Mouse (Mus musculus) liver, adult 2 months (tissue): Measurements from ENCODE around the gene Myo18a. TPM values are rescaled to one million over a fixed set of nuclear protein-coding genes. Genes with fewer than 3 reads are reported as not detected.

Experiments used
- DNase-seq: peaks from one replicate; pipeline ENCODE4 v3.0.0-alpha.2; 2011; ENCODE audit warnings: low read depth, low spot score; ENCODE audit errors: extremely low read depth
- H3K27ac ChIP-seq: fragments of 200-500 bp; replicated peaks from 2 replicates; pipeline ENCODE4 v1.5.1; 2012; ENCODE audit warnings: low read depth, mild to moderate bottlenecking, control low read depth, inconsistent platforms, low read length; ENCODE audit not compliant: insufficient read depth
- H3K27me3 ChIP-seq: fragments of 200-500 bp; 2 replicates; pipeline ENCODE4 v1.6.1; 2012; ENCODE audit warnings: mild to moderate bottlenecking, moderate library complexity, low read length, inconsistent platforms; ENCODE audit not compliant: control insufficient read depth, insufficient read depth
- H3K36me3 ChIP-seq: fragments of 200-500 bp; 2 replicates; pipeline ENCODE4 v1.6.1; 2012; ENCODE audit warnings: low read length, inconsistent platforms; ENCODE audit not compliant: control insufficient read depth, insufficient read depth
- H3K4me1 ChIP-seq: fragments of 200-500 bp; 2 replicates; pipeline ENCODE4 v1.6.1; 2011; ENCODE audit warnings: low read length; ENCODE audit not compliant: control insufficient read depth, insufficient read depth
- H3K4me3 ChIP-seq: fragments of 200-500 bp; 2 replicates; pipeline ENCODE4 v1.5.1; 2011; ENCODE audit warnings: low read depth, mild to moderate bottlenecking, control low read depth, low read length, moderate library complexity; ENCODE audit not compliant: insufficient read depth
- H3K79me2 ChIP-seq: fragments of 200-500 bp; 2 replicates; pipeline ENCODE4 v1.6.1; 2012; ENCODE audit warnings: inconsistent platforms, mild to moderate bottlenecking, low read length, moderate library complexity; ENCODE audit not compliant: control insufficient read depth, insufficient read depth
- H3K9ac ChIP-seq: fragments of 200-500 bp; 2 replicates; pipeline ENCODE4 v1.6.1; 2012; ENCODE audit warnings: low read depth, mild to moderate bottlenecking, control low read depth, inconsistent platforms, low read length
- CTCF ChIP-seq: fragments of 200-500 bp; IDR thresholded peaks from 2 replicates; pipeline ENCODE4 v1.5.1; 2011; ENCODE audit warnings: low read depth, low read length, control low read depth
- POLR2A ChIP-seq: fragments of 200-500 bp; IDR thresholded peaks from 2 replicates; pipeline ENCODE4 v1.6.1; 2011; ENCODE audit warnings: low read length, control low read depth; ENCODE audit not compliant: insufficient read depth; ENCODE audit errors: extremely low read depth
- WGBS: fragments of 180-500 bp; shearing (Covaris S2); methylation state at CpG from one replicate; pipeline ENCODE4 v1.1.7; 2018; 5-methylcytosine and 5-hydroxymethylcytosine counted together
- polyA plus RNA-seq: library from polyadenylated mRNA; depleted of rRNA; stranded (reverse); fragments of >200 nt; gene quantifications from 2 replicates; pipeline ENCODE4 v1.2.3, GENCODE M21; 2012
- total RNA-seq: library from RNA; depleted of rRNA; stranded (reverse); fragments of >200 nt; gene quantifications from 2 replicates; pipeline ENCODE4 v1.2.3, GENCODE M21; 2014

Gene Myo18a
- total and polyA plus RNA-seq, 2 experiments = 28.6 to 42.0 TPM

DNA sequence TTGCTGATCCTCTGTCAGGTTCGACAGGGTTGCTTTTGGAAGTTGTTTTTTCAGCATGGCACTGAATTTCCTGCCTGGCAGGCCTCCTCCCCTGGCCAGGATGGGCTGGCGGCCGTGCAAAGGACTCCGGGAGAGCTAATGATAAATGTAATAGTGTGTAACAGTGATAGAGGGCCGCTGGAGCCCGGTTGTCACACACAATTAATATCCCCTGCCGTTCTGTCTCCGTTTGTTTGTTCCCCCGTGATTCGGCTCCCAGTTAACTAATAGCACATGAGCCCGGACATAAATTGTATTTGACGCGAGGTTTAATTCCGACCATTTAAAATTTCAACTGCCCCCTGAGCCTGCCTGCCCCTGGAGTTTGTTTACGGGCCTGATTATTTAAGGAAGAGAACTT, 92.3 kb downstream of the Myo18a start:
- Histone ChIP-seq H3K9ac (no peak overlapping the region), H3K36me3 (peaks cover 34% of the 10 kb centered on the region), H3K4me3 (no peak overlapping the region), H3K27ac (no peak overlapping the region), H3K4me1 (no peaks in the 10 kb centered on the region), H3K27me3 (no peaks in the 10 kb centered on the region), H3K79me2 (no peaks in the 10 kb centered on the region)
- DNase-seq = no peak
- WGBS = 83% methylated on average over 15 of the region's 15 CpGs
- TF ChIP-seq POLR2A (no peak), CTCF (no peak)

DNA sequence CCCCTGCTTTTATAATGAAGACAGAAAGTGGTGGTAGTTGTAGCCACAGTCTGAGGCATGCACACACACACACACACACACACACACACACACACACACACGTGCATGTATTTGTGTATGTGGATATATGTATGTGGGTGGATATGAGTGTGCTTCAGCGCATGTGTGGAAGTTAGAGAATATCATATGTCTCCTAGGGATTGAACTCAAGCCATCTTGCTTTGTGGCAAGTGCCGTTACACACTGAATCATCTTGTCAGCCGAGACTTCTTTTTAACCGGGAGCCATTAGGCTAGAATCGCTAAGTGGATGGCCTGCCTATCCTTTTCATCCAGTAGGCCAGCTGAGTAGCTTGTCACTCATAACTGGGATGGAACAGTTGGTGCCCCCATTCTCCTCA, 94.0 kb downstream of the Myo18a start:
- TF ChIP-seq CTCF (no peak), POLR2A (no peak)
- no peaks in the 10 kb centered on the region for H3K79me2 ChIP-seq
- WGBS = 100% methylated on average over 6 of the region's 6 CpGs

DNA sequence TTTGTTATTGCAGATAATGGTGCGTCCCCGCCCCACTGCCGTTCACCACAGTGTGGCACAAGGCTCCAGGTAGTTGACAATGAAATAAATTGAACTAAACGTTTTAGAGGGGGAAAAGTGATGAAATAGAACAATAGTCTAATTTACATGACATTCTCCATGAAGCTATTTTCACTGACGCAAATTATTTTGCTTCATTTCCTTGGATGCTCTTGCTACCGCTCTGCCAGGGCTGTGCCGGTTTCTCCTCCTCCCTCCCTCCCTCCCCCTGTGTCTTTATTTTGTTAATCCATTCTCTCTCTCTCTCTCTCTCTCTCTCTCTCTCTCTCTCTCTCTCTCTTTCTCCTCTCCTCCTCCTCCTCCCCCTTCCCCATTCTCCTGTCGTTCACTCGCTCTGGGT, 95.5 kb downstream of the Myo18a start:
- Histone ChIP-seq H3K79me2 (no peaks in the 10 kb centered on the region), H3K9ac (no peak overlapping the region), H3K4me3 (no peak overlapping the region), H3K27ac (no peak overlapping the region), H3K36me3 (peaks cover 21% of the 10 kb centered on the region), H3K27me3 (no peaks in the 10 kb centered on the region), H3K4me1 (no peaks in the 10 kb centered on the region)
- WGBS = 83% methylated on average over 9 of the region's 9 CpGs
- DNase-seq = no peak
- TF ChIP-seq CTCF = no peak
- TF ChIP-seq POLR2A = no peak

More for the DNA sequence above, 94.0 kb downstream of the Myo18a start:
- no peak for DNase-seq
- Histone ChIP-seq H3K4me1 (no peaks in the 10 kb centered on the region), H3K4me3 (no peak overlapping the region), H3K27ac (no peak overlapping the region), H3K9ac (no peak overlapping the region), H3K27me3 (no peaks in the 10 kb centered on the region), H3K36me3 (peaks cover 29% of the 10 kb centered on the region)

DNA sequence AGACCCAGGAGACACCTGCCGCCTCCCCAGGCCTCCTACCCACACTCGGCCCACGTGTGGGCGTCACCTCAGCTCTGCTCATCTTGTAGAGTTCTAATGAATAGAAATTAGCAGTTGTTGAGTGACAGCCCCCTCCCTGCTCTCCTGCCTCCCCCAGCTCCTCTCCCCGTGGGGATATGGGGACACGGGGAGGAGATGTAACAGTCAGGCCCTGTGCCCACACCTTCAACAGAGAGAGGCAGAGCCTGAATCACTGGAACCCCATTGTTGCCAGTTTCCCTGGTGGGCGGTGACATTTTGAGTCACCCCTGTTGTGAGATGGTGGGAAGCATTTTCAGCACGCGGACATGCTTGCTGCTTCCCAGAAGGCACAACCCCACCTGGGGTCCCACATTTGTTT, 97.9 kb downstream of the Myo18a start:
- 92% methylated on average over 9 of the region's 9 CpGs for WGBS
- no peak for DNase-seq
- H3K4me3 ChIP-seq = no peak overlapping the region
- no peaks in the 10 kb centered on the region for H3K79me2 ChIP-seq
- H3K9ac ChIP-seq = no peak overlapping the region
- H3K27me3 ChIP-seq = no peaks in the 10 kb centered on the region
- H3K27ac ChIP-seq = no peak overlapping the region
- TF ChIP-seq CTCF (no peak), POLR2A (no peak)
- peaks cover 5% of the 10 kb centered on the region; the same call in 1 of the 2 replicates for H3K36me3 ChIP-seq
- H3K4me1 ChIP-seq = no peaks in the 10 kb centered on the region

DNA sequence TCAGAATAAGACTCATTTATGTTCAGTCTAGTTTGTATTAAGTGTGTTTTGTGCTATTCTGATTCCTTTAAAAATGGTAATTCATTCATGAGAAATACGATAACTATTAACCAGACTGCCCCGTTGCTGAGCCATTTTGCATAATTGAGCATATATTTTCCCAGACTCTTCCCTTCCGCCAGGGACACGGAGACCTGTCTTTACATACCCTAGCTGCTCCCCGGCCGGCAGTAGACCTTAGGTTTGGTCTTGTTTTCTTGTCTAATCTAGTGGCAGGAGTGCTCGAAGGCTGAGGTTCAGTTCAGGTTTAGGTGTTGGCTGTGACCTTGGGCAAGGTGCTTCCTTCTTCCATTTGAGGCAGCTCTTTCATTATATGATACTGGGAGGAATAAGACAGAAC, 99.8 kb downstream of the Myo18a start:
- Histone ChIP-seq H3K4me1 (no peaks in the 10 kb centered on the region), H3K27ac (no peak overlapping the region), H3K79me2 (no peaks in the 10 kb centered on the region), H3K27me3 (no peaks in the 10 kb centered on the region), H3K36me3 (peaks cover under 1% of the 10 kb centered on the region; the same call in 1 of the 2 replicates), H3K4me3 (no peak overlapping the region), H3K9ac (no peak overlapping the region)
- TF ChIP-seq CTCF (no peak), POLR2A (no peak)
- DNase-seq = no peak
- WGBS = 89% methylated on average over 7 of the region's 7 CpGs

DNA sequence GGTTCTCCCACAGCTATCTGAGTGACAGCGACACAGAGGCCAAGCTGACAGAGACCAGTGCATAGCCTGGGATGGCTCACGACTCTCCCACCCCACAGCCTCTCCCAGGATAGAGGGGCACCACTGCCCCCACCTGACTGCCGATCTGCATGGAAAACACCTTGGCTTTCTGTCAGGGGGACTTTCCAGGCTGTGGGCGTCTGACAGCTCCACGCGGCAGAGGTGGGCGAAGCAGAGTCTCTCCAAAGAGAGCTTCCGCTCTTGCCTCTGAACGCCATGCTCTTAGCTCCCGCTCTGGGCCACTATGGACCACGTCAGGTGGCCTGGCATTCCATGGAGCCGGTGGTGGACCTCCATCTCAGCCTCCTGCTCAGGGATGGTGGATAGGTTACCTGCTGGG, 101.7 kb downstream of the Myo18a start:
- H3K27me3 ChIP-seq = no peaks in the 10 kb centered on the region
- no peak overlapping the region for H3K4me3 ChIP-seq
- H3K9ac ChIP-seq = no peak overlapping the region
- TF ChIP-seq POLR2A = no peak
- TF ChIP-seq CTCF = no peak
- no peaks in the 10 kb centered on the region; the same call in 1 of the 2 replicates for H3K36me3 ChIP-seq
- DNase-seq = no peak
- no peaks in the 10 kb centered on the region for H3K4me1 ChIP-seq
- WGBS = 86% methylated on average over 12 of the region's 12 CpGs
- H3K79me2 ChIP-seq = no peaks in the 10 kb centered on the region
- no peak overlapping the region for H3K27ac ChIP-seq
